Mouse (Mus musculus) B cell, adult 67 days (primary cell): ENCODE measurements around the gene Tkt. TPM values are rescaled to one million over a fixed set of nuclear protein-coding genes. Genes with fewer than 3 reads are reported as not detected.

Source experiments
- total RNA-seq, 2 experiments: library from RNA; stranded (reverse); gene quantifications; 4 replicates each; pipeline ENCODE4 v1.2.4; 2023

Tkt gene
- total RNA-seq = 100 to 1,000 TPM; 154 to 156 TPM

DNA sequence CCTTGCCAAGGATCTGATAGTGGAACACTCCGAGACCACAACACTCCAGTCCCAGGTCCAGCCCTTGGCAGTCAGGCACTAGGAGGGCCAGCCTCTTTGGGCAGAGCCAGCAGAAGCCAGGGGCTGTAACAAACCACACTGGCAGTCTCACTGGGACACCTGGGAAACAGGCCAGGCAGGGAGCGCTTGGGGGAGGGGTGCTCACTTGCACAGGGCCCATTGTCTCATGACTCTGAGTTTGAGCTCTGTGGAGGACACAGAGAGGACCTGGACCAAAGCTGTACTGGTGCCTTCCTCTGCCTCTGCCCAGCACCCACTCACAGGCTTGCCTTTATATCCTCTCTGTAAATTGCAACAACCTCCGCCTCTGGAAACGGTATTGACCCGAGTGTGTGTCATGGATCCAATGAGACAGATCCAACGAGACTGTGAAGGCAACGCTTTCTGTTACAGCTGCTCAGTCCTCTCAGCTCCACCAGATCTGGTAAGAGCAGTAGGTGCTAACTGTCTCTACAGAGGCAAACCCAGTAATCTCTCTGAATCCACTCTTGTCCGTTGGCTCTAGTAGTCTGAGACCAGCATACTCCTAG, at the start of gene Tkt:
Tkt (plus strand) TSS at position 229 of the 590 bp plus-strand sequence.

Other genes starting within 250 kb of the Tkt start
- gene Dcp1a, start 68.8 kb upstream of the Tkt start, total RNA-seq = 10 to 100 TPM; 65.9 to 69.9 TPM
- 1 to 10 TPM; 7.5 to 7.7 TPM for gene Cacna1d, start 56.9 kb upstream of the Tkt start, total RNA-seq
- gene Prkcd, start 77.9 kb downstream of the Tkt start, total RNA-seq = 100 to 1,000 TPM; 454 to 541 TPM
- gene Rft1, start 106.0 kb downstream of the Tkt start, total RNA-seq = 10 to 100 TPM; 16.9 to 23.2 TPM
- gene Sfmbt1, start 166.5 kb downstream of the Tkt start, total RNA-seq = 10 to 100 TPM; 18.0 to 24.5 TPM